Mouse (Mus musculus): ENCODE measurements around the gene Sox6.

The Sox6 gene

DNA sequence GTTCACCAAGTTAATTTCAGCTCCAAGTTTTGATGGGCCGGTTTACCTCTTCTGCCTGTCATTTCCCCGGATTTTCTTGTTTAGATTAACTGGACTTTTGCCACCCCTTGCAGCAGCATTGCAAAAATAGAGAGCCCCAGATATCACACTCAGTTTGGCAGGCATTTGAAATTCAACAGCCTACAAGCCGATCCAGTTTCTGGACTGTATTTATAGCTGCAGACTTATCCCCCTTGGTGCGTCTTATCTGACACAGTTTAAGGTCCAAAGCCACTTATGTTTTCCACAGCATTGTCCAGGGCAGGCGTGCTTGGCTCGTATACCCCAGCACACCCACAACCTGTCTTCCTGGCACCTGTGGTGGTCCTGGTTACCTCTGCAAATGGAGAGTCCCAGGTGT lies 571.8 kb downstream of the Sox6 start:
- no peak for DNase-seq

GRCm38 (mm10) chr7:115463367-115463766 lies 575.2 kb downstream of the Sox6 start:
- no peak for DNase-seq

GRCm38 (mm10) chr7:115462276-115462675 lies 576.3 kb downstream of the Sox6 start:
- no peak for DNase-seq

- DNase-seq: no peak
These were observed 583.6 kb downstream of the Sox6 start for GRCm38 (mm10) chr7:115454988-115455387.

GRCm38 (mm10) chr7:115453713-115454073 lies 584.9 kb downstream of the Sox6 start:
- no peak for DNase-seq

DNA sequence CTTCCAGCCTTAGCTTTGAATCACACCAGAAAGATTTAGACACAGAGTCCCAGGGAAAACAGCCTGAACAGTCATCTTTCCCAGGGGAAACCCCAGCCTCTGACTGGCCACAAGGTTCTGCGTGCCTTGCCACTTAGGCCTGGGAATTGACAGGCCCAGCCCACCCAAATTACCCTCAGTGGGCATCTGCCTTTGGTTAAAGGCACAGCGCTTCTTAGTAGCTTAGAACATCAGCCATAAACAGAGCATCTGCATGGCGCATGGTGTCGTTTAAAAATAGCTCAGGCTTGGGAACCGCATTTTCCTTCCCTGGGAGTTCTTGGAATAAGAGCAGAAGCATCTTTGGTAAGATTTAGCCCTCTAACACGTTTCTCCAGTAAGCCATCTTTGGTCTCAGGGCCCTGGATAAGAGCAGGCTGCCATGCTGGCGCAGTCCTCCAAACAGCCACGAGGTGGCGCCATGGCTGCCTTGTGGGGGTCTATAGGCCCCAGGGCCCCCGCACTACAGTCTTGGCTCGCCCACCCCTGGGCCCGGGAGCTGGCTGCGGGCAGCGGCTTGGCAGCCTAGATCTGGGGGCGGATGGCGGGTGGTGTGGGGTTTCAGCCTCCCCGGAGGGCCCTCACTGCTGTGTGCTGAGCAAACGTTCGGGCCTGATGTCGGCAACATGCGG lies 585.4 kb downstream of the Sox6 start:
- DNase-seq: peak; percentile 88

DNA sequence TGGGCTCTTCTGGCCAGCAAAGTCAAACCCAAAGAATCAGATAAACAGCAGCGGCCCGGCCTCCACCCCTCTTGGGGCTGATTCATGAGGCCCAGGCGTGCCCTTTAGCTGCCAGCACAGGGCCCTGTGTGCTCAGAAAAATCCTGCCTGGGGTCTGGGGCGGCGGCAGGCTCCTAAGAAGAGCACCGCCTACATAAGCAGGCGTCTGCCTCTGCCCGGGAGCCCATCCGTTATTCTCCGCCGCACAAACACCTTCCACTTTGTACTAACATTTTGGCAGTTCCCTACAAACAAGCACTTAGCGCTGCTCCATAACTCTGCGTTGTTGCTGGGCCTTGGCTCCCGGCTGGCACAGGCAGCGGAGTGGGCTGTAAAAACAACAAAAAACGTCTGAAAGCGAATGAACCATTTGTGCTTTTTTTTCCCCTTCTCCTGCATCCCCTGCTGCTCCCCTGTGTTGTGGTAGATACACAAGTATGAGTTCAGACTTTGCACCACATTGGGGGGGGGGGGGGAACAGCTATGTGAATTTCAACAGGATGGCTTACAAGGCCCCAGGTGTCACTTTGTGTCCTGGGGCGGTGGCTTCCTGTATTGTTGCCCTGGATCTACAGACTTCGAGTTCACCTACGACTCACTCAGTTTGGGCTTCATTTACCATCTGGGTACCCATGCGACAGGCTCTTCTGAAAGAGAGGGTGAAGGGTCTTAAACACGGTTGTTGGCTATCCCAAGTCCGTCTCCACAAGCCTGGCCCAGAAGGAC lies 588.0 kb downstream of the Sox6 start:
- DNase-seq: peak; percentile 46

- DNase-seq: no peak
These were observed 590.1 kb downstream of the Sox6 start for GRCm38 (mm10) chr7:115448403-115449025.

DNA sequence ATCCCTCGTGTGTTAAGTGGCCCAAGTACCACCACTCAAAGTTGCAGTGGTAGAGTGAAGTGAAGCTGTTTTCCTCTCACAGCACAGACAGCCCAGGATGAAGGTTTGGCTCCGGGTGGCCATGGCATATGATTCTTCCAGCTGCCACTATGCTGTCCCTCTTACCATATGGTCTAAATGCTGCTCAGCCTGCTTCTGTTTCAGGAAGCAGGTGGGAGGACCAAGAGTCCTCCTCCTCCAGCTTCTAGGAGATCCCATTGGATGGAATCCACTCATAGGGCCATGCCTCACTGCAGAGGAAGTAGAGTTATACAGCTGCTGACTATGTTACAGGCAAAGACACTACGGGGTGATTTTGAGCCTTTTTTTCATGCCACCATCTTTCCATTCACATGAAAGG lies 591.5 kb downstream of the Sox6 start:
- DNase-seq: no peak

DNA sequence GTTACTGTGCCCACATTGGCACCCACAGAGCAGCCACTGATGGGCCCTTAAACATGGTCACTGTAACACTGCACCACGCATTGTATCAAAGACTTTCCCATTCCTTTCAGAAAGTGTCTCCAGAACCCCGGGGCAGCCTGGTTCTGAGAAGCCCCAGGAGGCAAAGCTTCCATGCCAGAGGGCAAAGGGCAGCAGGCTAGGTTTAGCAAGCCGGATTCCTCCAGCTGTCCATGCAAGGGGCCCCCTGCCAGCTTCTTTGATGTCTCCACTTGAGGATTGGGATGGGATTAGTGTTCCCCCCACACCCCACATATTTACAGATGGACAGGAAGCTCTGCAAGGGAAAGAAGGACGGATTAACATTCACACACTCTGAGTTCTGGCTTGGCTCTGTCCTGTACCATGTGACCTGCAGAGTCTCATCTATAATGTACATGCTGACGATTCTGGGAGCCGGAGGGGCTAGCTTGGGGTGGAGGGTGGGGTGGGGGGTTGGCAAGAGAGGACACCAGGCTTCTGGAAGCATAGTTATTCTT lies 592.0 kb downstream of the Sox6 start:
- DNase-seq: peak; percentile 27

DNA sequence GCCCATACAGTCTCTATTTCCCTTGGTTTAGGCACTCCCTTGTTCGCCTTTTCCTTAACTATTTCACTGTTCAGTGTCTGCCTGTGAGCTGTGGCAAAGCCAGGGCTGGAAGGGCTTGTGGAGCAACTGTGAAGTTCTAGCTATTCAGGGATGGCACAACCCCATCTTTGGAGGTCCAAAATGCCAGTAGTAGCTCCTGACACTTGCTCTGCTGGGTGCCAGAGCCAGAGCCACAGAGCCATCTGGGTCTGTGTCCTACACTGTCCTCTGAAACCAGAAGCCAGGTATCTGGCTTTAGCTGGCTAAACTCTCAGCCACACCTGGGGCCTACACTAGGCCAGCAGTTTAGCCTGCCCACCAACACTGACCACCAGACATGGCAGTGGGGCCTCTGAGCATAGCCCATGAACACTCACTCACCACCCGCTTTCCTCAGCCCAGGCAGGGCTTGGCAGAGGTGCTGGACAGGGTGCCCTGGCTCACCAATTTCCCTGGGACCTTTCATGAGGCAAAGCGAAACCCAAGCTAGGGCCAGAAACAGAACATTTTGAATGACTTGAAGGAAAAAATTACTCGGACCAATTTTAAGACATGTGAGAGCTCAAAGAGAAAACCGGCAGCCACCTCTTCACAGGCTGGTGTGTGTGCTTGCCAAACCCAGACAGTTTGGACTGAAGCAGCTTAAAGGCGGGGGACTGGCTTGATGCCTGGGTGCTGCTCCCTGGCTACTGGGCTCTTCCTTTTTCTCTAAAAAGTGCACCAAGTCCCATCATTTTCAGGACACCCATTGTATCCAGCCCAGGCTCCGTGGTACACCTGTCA lies 612.2 kb downstream of the Sox6 start:
- no peak for DNase-seq

- DNase-seq: peak; percentile 35
These were observed 615.8 kb downstream of the Sox6 start for GRCm38 (mm10) chr7:115422828-115423227.

GRCm38 (mm10) chr7:115420960-115421359 lies 617.6 kb downstream of the Sox6 start:
- DNase-seq: no peak
